Mouse (Mus musculus) stomach, embryonic 16.5 days (tissue): ENCODE results near the gene Aloxe3. TPM values are rescaled to one million over a fixed set of nuclear protein-coding genes. Genes with fewer than 3 reads are reported as not detected.

Experiments used
- ATAC-seq: fragments of 200-750 bp; cut with Nextera tagmentation; 2 replicates; pipeline ENCODE4 v1.8.0; 2017; ENCODE audit warnings: moderate number of reproducible peaks, moderate TSS enrichment; ENCODE audit not compliant: insufficient read depth, low FRiP score
- H3K27ac ChIP-seq: fragments of 300-500 bp; sonication (generic); 2 replicates; pipeline ENCODE4 v1.5.1; 2014; ENCODE audit warnings: low read length
- H3K27me3 ChIP-seq: fragments of 300-500 bp; sonication (generic); 2 replicates; pipeline ENCODE4 v1.6.1; 2014; ENCODE audit warnings: low read length, control low read depth, mixed read lengths; ENCODE audit not compliant: control insufficient read depth, insufficient read depth
- H3K36me3 ChIP-seq: fragments of 300-500 bp; sonication (generic); 2 replicates; pipeline ENCODE4 v1.6.1; 2014; ENCODE audit warnings: low read length; ENCODE audit not compliant: control insufficient read depth, insufficient read depth
- H3K4me1 ChIP-seq: fragments of 300-500 bp; sonication (generic); 2 replicates; pipeline ENCODE4 v1.6.1; 2014; ENCODE audit warnings: low read length, control low read depth, mixed read lengths; ENCODE audit not compliant: control insufficient read depth, insufficient read depth
- H3K4me2 ChIP-seq: fragments of 300-500 bp; sonication (generic); 2 replicates; pipeline ENCODE4 v1.6.1; 2014; ENCODE audit warnings: low read depth, low read length, mixed read lengths
- H3K4me3 ChIP-seq: fragments of 300-500 bp; sonication (generic); replicated peaks from 2 replicates; pipeline ENCODE4 v1.5.1; 2014; ENCODE audit warnings: mild to moderate bottlenecking, low read length
- H3K9ac ChIP-seq: fragments of 300-500 bp; sonication (generic); 2 replicates; pipeline ENCODE4 v1.6.1; 2014; ENCODE audit warnings: low read length
- H3K9me3 ChIP-seq: fragments of 300-500 bp; sonication (generic); replicated peaks from 2 replicates; pipeline ENCODE4 v1.6.1; 2016; ENCODE audit warnings: low read length, control low read depth; ENCODE audit not compliant: control insufficient read depth
- WGBS: fragments of 180-500 bp; shearing (Covaris S2); extraction: QIAGEN DNeasy Blood & Tissue Kit; methylation state at CpG from one replicate; pipeline ENCODE4 v1.1.7; 2014; 5-methylcytosine and 5-hydroxymethylcytosine counted together
- polyA plus RNA-seq: library from polyadenylated mRNA; unstranded; fragments of >200 nt; fragmentation: Nextera tagmentation; extraction: Ambion mirVana; gene quantifications from 2 replicates; pipeline ENCODE4 v1.2.1, GENCODE M21; 2015

Gene Aloxe3
- polyA plus RNA-seq, 1 experiment from 2014 or later, result 2.0 TPM

- H3K27ac ChIP-seq, result no peak overlapping the region
- no peak for ATAC-seq
- no peak overlapping the region for H3K9ac ChIP-seq
- H3K27me3 ChIP-seq, result no peaks in the 10 kb centered on the region
- no peak overlapping the region for H3K4me2 ChIP-seq
- 78% methylated on average over 7 of the region's 7 CpGs for whole genome bisulfite sequencing
- no peaks in the 10 kb centered on the region for H3K9me3 ChIP-seq
- no peak overlapping the region for H3K4me3 ChIP-seq
- no peaks in the 10 kb centered on the region for H3K36me3 ChIP-seq
- peaks cover 6% of the 10 kb centered on the region; the same call in 1 of the 2 replicates for H3K4me1 ChIP-seq
Measured at GRCm38 (mm10) chr11:69147546-69147945, 21.9 kb downstream of the Aloxe3 start.

- Histone ChIP-seq H3K9me3 (no peaks in the 10 kb centered on the region), H3K4me1 (peaks cover 6% of the 10 kb centered on the region; the same call in 1 of the 2 replicates), H3K9ac (no peak overlapping the region), H3K27ac (no peak overlapping the region), H3K4me2 (no peak overlapping the region), H3K27me3 (no peaks in the 10 kb centered on the region), H3K4me3 (no peak overlapping the region), H3K36me3 (no peaks in the 10 kb centered on the region)
- no peak for ATAC-seq
- 86% methylated on average over 5 of the region's 5 CpGs for WGBS
Measured at GRCm38 (mm10) chr11:69148451-69148960, 22.8 kb downstream of the Aloxe3 start.

DNA sequence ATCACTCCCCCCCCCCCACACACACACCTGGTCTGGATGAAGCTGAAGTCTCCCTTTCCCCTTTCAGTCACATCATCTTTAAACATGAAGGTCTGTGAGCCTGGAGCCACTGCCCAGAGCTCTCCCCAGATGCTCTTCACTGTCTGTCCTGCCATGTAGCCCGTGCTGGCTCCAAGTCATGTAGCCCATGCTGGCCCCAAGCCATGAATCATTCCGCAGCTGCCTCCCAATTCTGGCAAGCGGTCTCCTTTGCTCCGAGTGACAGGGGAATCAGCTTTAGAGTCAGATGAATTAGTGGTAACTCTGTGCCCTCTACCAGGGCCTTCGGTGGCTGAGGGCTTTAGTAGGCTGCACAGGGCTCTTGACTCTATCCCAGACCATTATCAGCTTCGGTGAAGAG is 24.0 kb downstream of the Aloxe3 start:
- H3K4me3 ChIP-seq, result no peak overlapping the region
- H3K4me2 ChIP-seq, result no peak overlapping the region
- no peak overlapping the region for H3K27ac ChIP-seq
- ATAC-seq, result no peak
- H3K4me1 ChIP-seq, result peaks cover 6% of the 10 kb centered on the region; the same call in 1 of the 2 replicates
- no peaks in the 10 kb centered on the region for H3K27me3 ChIP-seq
- H3K9ac ChIP-seq, result no peak overlapping the region
- no peaks in the 10 kb centered on the region for H3K9me3 ChIP-seq
- H3K36me3 ChIP-seq, result no peaks in the 10 kb centered on the region
- 73% methylated on average over 6 of the region's 6 CpGs for WGBS

- peak overlapping the region; percentile 60 for H3K9ac ChIP-seq
- 6% methylated on average over 7 of the region's 7 CpGs for WGBS
- peak; percentile 29; the same call in 1 of the 2 replicates for ATAC-seq
- peak overlapping the region; percentile 52 for H3K4me2 ChIP-seq
- H3K36me3 ChIP-seq, result no peaks in the 10 kb centered on the region
- no peaks in the 10 kb centered on the region for H3K9me3 ChIP-seq
- H3K27ac ChIP-seq, result no peak overlapping the region
- H3K27me3 ChIP-seq, result no peaks in the 10 kb centered on the region
- peak overlapping the region; percentile 32 for H3K4me3 ChIP-seq
- H3K4me1 ChIP-seq, result peaks cover 6% of the 10 kb centered on the region; the same call in 1 of the 2 replicates
Measured at GRCm38 (mm10) chr11:69150444-69150843, 24.7 kb downstream of the Aloxe3 start.

- H3K27ac ChIP-seq, result no peak overlapping the region; the same call in 1 of the 2 replicates
- no peaks in the 10 kb centered on the region for H3K36me3 ChIP-seq
- 46% methylated on average over 6 of the region's 6 CpGs for WGBS
- H3K9ac ChIP-seq, result peak overlapping the region; percentile 60; the same call in 1 of the 2 replicates
- H3K4me1 ChIP-seq, result peaks cover 6% of the 10 kb centered on the region; the same call in 1 of the 2 replicates
- H3K9me3 ChIP-seq, result no peaks in the 10 kb centered on the region
- no peak for ATAC-seq
- H3K4me2 ChIP-seq, result peak overlapping the region; percentile 52
- peak overlapping the region; percentile 32 for H3K4me3 ChIP-seq
- H3K27me3 ChIP-seq, result no peaks in the 10 kb centered on the region
Measured at GRCm38 (mm10) chr11:69151004-69151403, 25.3 kb downstream of the Aloxe3 start.

GRCm38 (mm10) chr11:69153831-69154230 is 28.1 kb downstream of the Aloxe3 start:
- Histone ChIP-seq H3K9ac (no peak overlapping the region), H3K4me2 (no peak overlapping the region), H3K36me3 (no peaks in the 10 kb centered on the region), H3K27ac (no peak overlapping the region), H3K27me3 (peaks cover 14% of the 10 kb centered on the region), H3K4me1 (peaks cover 10% of the 10 kb centered on the region; the same call in 1 of the 2 replicates), H3K9me3 (no peaks in the 10 kb centered on the region), H3K4me3 (no peak overlapping the region)
- WGBS, result 79% methylated on average over 8 of the region's 8 CpGs
- no peak for ATAC-seq

- Histone ChIP-seq H3K4me3 (no peak overlapping the region), H3K4me1 (peaks cover 10% of the 10 kb centered on the region; the same call in 1 of the 2 replicates), H3K27me3 (peaks cover 14% of the 10 kb centered on the region), H3K4me2 (no peak overlapping the region), H3K36me3 (no peaks in the 10 kb centered on the region), H3K27ac (no peak overlapping the region), H3K9me3 (no peaks in the 10 kb centered on the region), H3K9ac (no peak overlapping the region)
- ATAC-seq, result no peak
- WGBS, result 35% methylated on average over 1 of the region's 1 CpGs
Measured at GRCm38 (mm10) chr11:69155351-69155750, 29.7 kb downstream of the Aloxe3 start.

DNA sequence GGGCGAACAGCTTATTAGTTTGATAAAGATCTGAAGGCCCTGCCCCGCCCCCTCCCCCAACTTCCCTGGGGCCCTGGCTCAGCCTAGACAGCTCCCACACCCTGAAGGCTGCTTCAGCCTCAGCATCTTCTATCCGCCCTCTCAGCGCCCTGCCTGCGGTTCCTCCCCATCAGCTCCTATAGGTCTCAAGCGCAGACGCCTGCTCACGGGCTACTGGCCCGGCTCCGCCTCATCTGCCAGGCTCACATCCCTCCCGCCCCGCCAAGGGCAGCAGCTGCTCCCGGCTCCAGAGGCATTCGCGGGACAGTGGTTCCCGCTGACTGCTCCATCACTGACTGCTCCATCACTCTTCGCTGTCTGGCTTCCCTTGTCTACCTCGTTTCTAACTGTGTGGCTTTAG is 31.1 kb downstream of the Aloxe3 start, which contains the start of gene Alox12b:
Alox12b (plus strand) TSS at position 190 of the 400 bp plus-strand sequence.
- 0 out of 2 replicates have a peak, but pooled peaks cover 4% of the 10 kb centered on the region for H3K4me1 ChIP-seq
- no peaks in the 10 kb centered on the region for H3K9me3 ChIP-seq
- H3K4me3 ChIP-seq, result peak within 1 kb of the TSS; percentile 16
- H3K27me3 ChIP-seq, result peaks cover 14% of the 10 kb centered on the region
- peak within 1 kb of the TSS; percentile 18; the same call in 1 of the 2 replicates for H3K9ac ChIP-seq
- H3K4me2 ChIP-seq, result peak within 1 kb of the TSS; percentile 21; the same call in 1 of the 2 replicates
- no peaks in the 10 kb centered on the region for H3K36me3 ChIP-seq
- H3K27ac ChIP-seq, result no peak within 1 kb of the TSS
- peak; percentile 47; the same call in 1 of the 2 replicates for ATAC-seq
- 2% methylated on average over 18 of the region's 18 CpGs for WGBS

- no peak overlapping the region for H3K4me2 ChIP-seq
- no peaks in the 10 kb centered on the region for H3K4me1 ChIP-seq
- 76% methylated on average over 12 of the region's 12 CpGs for WGBS
- no peak overlapping the region for H3K9ac ChIP-seq
- no peak overlapping the region for H3K4me3 ChIP-seq
- no peak overlapping the region for H3K27ac ChIP-seq
- no peak for ATAC-seq
- H3K27me3 ChIP-seq, result no peaks in the 10 kb centered on the region
- no peaks in the 10 kb centered on the region for H3K9me3 ChIP-seq
- H3K36me3 ChIP-seq, result no peaks in the 10 kb centered on the region
Measured at GRCm38 (mm10) chr11:69169313-69169712, 43.6 kb downstream of the Aloxe3 start.
